Mouse (Mus musculus): ENCODE results near the gene Olfr1443.

DNA sequence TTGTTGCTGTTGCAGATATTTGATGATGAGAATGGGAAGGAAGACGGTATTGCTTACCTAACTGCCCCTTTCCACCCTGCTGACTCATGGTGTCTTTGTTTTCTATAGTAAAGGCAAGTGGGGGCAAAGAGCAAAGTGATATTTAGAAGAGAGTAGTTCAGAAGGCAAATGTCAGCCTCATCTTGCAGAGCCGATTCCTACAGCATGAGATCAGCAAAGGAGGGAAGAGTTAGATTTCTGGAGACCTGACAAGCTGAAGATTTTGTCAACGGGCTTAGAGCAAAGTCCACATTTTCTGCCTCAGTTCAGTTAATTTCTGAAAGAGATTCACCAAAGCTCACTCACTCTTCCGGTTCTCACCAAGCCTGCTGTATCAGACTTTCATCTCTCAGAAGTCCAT is 44.7 kb upstream of the Olfr1443 start, which contains the start of gene Glyat:
- TF ChIP-seq POLR2A (IDR thresholded peaks at IDR 0.05; ENCODE audit: borderline replicate concordance, extremely low read depth, low read depth, low read length) (no peak), CTCF (IDR thresholded peaks at IDR 0.05; ENCODE audit: insufficient read depth, low read length) (no peak)

Data from lung, adult 2 months (tissue).